Mouse (Mus musculus): ENCODE data around the gene Nme2. TPM values are rescaled to one million over a fixed set of nuclear protein-coding genes. Genes with fewer than 3 reads are reported as not detected.

The Nme2 gene
- total and polyA plus RNA-seq, 2 experiments from 2014 or later, result 195 to 299 TPM

- Histone ChIP-seq H3K4me2 (ENCODE audit: low read depth) (no peak overlapping the region), H3K9me3 (ENCODE audit: low read length) (no peaks in the 10 kb centered on the region), H3K4me1 (ENCODE audit: insufficient read depth) (no peaks in the 10 kb centered on the region), H3K9ac (no peak overlapping the region), H3K27ac (ENCODE audit: low read depth, low read length) (no peak overlapping the region), H3K27me3 (ENCODE audit: insufficient read depth, low read length) (no peaks in the 10 kb centered on the region), H3K36me3 (ENCODE audit: insufficient read depth) (no peaks in the 10 kb centered on the region), H3K4me3 (ENCODE audit: low read depth, low read length) (no peak overlapping the region)
- TF ChIP-seq CTCF (IDR thresholded peaks at IDR 0.05; ENCODE audit: low read depth), result no peak
- ATAC-seq (no peak), DNase-seq (no peak)
- 94% methylated on average over 3 of the region's 3 CpGs for WGBS
Measured at GRCm38 (mm10) chr11:93984619-93985018, 28.6 kb upstream of the Nme2 start.

- no peak for ATAC-seq
- WGBS, result 61% methylated on average over 6 of the region's 6 CpGs
- Histone ChIP-seq H3K36me3 (ENCODE audit: insufficient read depth) (no peaks in the 10 kb centered on the region), H3K4me2 (ENCODE audit: low read depth) (no peak overlapping the region), H3K9me3 (ENCODE audit: low read length) (no peaks in the 10 kb centered on the region), H3K9ac (no peak overlapping the region), H3K27me3 (ENCODE audit: insufficient read depth, low read length) (no peaks in the 10 kb centered on the region), H3K4me3 (ENCODE audit: low read depth, low read length) (no peak overlapping the region), H3K27ac (ENCODE audit: low read depth, low read length) (no peak overlapping the region), H3K4me1 (ENCODE audit: insufficient read depth) (no peaks in the 10 kb centered on the region)
- TF ChIP-seq CTCF (IDR thresholded peaks at IDR 0.05; ENCODE audit: low read depth), result no peak
- no peak for DNase-seq
Measured at GRCm38 (mm10) chr11:93979502-93980049, 23.5 kb upstream of the Nme2 start.

DNA sequence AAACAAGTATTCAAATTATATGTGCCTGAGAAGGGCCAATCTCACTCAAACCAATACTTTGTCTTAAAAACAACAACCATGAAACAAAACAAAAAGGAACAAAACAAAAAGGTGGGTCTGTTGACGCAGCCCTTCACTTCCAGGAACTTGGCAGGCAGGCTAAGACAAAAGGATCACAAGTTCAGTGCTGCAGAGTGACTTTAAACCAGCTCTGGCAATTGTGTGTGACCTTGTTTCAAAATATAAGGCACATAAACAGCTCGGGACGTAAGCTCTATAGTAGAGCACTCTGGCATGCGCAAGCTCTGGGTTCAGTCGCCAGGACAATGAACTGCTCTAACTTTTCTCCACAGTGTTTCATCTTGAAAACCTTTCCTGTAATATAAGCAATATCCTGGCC lies 16.9 kb upstream of the Nme2 start:
- ATAC-seq, result no peak
- WGBS, result 82% methylated on average over 5 of the region's 5 CpGs
- no peak overlapping the region for H3K27ac ChIP-seq (ENCODE audit: low read depth, low read length)
- DNase-seq, result no peak
- H3K27me3 ChIP-seq (ENCODE audit: insufficient read depth, low read length), result no peaks in the 10 kb centered on the region
- no peaks in the 10 kb centered on the region for H3K4me1 ChIP-seq (ENCODE audit: insufficient read depth)
- H3K36me3 ChIP-seq (ENCODE audit: insufficient read depth), result no peaks in the 10 kb centered on the region
- H3K9ac ChIP-seq, result no peak overlapping the region
- H3K4me3 ChIP-seq (ENCODE audit: low read depth, low read length), result no peak overlapping the region
- TF ChIP-seq CTCF (IDR thresholded peaks at IDR 0.05; ENCODE audit: low read depth), result no peak
- no peak overlapping the region for H3K4me2 ChIP-seq (ENCODE audit: low read depth)
- no peaks in the 10 kb centered on the region for H3K9me3 ChIP-seq (ENCODE audit: low read length)

GRCm38 (mm10) chr11:93969799-93970198 lies 13.7 kb upstream of the Nme2 start:
- no peak for TF ChIP-seq CTCF (IDR thresholded peaks at IDR 0.05; ENCODE audit: low read depth)
- no peak overlapping the region for H3K4me3 ChIP-seq (ENCODE audit: low read depth, low read length)
- H3K36me3 ChIP-seq (ENCODE audit: insufficient read depth), result peaks cover 11% of the 10 kb centered on the region
- ATAC-seq, result no peak
- DNase-seq, result no peak
- WGBS, result 74% methylated on average over 1 of the region's 1 CpGs
- H3K9me3 ChIP-seq (ENCODE audit: low read length), result no peaks in the 10 kb centered on the region
- no peak overlapping the region for H3K4me2 ChIP-seq (ENCODE audit: low read depth)
- no peak overlapping the region for H3K27ac ChIP-seq (ENCODE audit: low read depth, low read length)
- H3K9ac ChIP-seq, result no peak overlapping the region
- H3K4me1 ChIP-seq (ENCODE audit: insufficient read depth), result 0 out of 2 replicates have a peak, but pooled peaks cover 4% of the 10 kb centered on the region
- no peaks in the 10 kb centered on the region for H3K27me3 ChIP-seq (ENCODE audit: insufficient read depth, low read length)

DNA sequence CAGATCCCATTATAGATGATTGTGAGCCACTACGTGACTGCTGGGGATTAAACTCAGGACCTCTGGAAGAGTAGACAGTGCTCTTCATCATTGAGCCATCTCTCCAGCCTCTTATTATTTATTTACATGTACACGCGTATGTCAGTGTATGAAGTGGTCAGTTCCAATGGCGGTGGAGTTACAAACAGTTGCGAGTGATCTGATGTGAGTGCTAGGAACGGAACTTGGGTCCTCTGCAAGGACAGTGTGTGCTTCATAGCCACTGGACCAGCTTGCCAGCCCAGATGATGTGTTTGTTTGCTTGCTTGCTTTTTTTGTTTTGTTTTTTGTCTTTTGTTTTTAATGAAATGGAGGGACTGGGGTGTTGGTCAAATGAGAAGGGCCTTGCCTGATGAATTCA lies 13.1 kb upstream of the Nme2 start:
- WGBS, result 95% methylated on average over 6 of the region's 6 CpGs
- Histone ChIP-seq H3K27me3 (ENCODE audit: insufficient read depth, low read length) (no peaks in the 10 kb centered on the region), H3K36me3 (ENCODE audit: insufficient read depth) (peaks cover 16% of the 10 kb centered on the region), H3K4me3 (ENCODE audit: low read depth, low read length) (no peak overlapping the region), H3K4me1 (ENCODE audit: insufficient read depth) (0 out of 2 replicates have a peak, but pooled peaks cover 4% of the 10 kb centered on the region), H3K4me2 (ENCODE audit: low read depth) (no peak overlapping the region), H3K9me3 (ENCODE audit: low read length) (no peaks in the 10 kb centered on the region), H3K27ac (ENCODE audit: low read depth, low read length) (0 out of 2 replicates have a peak overlapping the region, but pooled peaks have one; percentile 76), H3K9ac (0 out of 2 replicates have a peak overlapping the region, but pooled peaks have one; percentile 25)
- ATAC-seq (no peak), DNase-seq (no peak)
- TF ChIP-seq CTCF (IDR thresholded peaks at IDR 0.05; ENCODE audit: low read depth), result no peak

GRCm38 (mm10) chr11:93968848-93969128 lies 12.7 kb upstream of the Nme2 start:
- no peak for TF ChIP-seq CTCF (IDR thresholded peaks at IDR 0.05; ENCODE audit: low read depth)
- Histone ChIP-seq H3K27ac (ENCODE audit: low read depth, low read length) (peak overlapping the region; percentile 76), H3K9ac (peak overlapping the region; percentile 25; the same call in 1 of the 2 replicates), H3K36me3 (ENCODE audit: insufficient read depth) (peaks cover 20% of the 10 kb centered on the region), H3K4me3 (ENCODE audit: low read depth, low read length) (peak overlapping the region; percentile 22; the same call in 1 of the 2 replicates), H3K27me3 (ENCODE audit: insufficient read depth, low read length) (no peaks in the 10 kb centered on the region), H3K9me3 (ENCODE audit: low read length) (no peaks in the 10 kb centered on the region), H3K4me2 (ENCODE audit: low read depth) (peak overlapping the region; percentile 35), H3K4me1 (ENCODE audit: insufficient read depth) (0 out of 2 replicates have a peak, but pooled peaks cover 4% of the 10 kb centered on the region)
- DNase-seq (no peak), ATAC-seq (no peak)
- 56% methylated on average over 6 of the region's 6 CpGs for WGBS

GRCm38 (mm10) chr11:93968005-93968847 lies 12.2 kb upstream of the Nme2 start, which contains the start of the genes Gm20390 and Nme1:
Gene Gm20390 (minus strand): TSS chr11:93968293.
Gene Nme1 (minus strand): TSS chr11:93968521.
- Histone ChIP-seq H3K4me2 (ENCODE audit: low read depth) (peak within 1 kb of the TSS; percentile 59), H3K9me3 (ENCODE audit: low read length) (no peaks in the 10 kb centered on the region), H3K27me3 (ENCODE audit: insufficient read depth, low read length) (no peaks in the 10 kb centered on the region), H3K4me1 (ENCODE audit: insufficient read depth) (0 out of 2 replicates have a peak, but pooled peaks cover 4% of the 10 kb centered on the region), H3K27ac (ENCODE audit: low read depth, low read length) (peak within 1 kb of the TSS; percentile 76), H3K36me3 (ENCODE audit: insufficient read depth) (peaks cover 25% of the 10 kb centered on the region), H3K9ac (peak within 1 kb of the TSS; percentile 68), H3K4me3 (ENCODE audit: low read depth, low read length) (peak within 1 kb of the TSS; percentile 67)
- TF ChIP-seq CTCF (IDR thresholded peaks at IDR 0.05; ENCODE audit: low read depth), result peak; percentile 93
- WGBS, result under 1% methylated on average over 40 of the region's 40 CpGs
- DNase-seq, result peak; percentile 100
- ATAC-seq, result peak; percentile 97
